Mouse (Mus musculus): ENCODE results near the gene Gins3.

DNA sequence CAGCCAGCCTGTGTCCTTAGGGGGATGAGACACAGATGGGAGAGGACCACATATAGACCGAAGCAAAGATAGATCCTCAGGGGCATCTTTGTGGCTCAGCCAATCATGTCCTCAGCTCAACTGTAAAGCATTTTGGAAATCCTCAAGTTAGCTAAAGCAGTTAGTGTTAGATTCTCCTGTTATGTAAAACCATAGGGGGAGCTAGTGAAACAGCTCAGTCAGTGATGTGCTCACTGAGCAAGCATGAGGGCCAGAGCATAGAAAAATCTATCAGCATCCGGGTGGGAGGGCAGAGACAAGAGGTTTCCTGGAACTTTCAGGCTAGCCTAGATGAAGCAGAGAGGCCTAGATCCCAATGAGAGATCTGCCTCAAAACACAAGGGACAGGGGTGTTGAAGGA, 8.4 kb upstream of the Gins3 start:
- TF ChIP-seq HCFC1 (IDR thresholded peaks at IDR 0.05; ENCODE audit: borderline replicate concordance, insufficient read depth, low read length) (no peak), ZC3H11A (IDR thresholded peaks at IDR 0.05; ENCODE audit: borderline replicate concordance, low read depth, low read length) (no peak), MAFK (IDR thresholded peaks at IDR 0.05; ENCODE audit: insufficient read depth, low read depth, low read length) (no peak), CHD2 (IDR thresholded peaks at IDR 0.05; ENCODE audit: low read depth, low read length) (no peak)

Measured in ES-E14 (cell line).